Mouse (Mus musculus): ENCODE results near the gene Gm47289.

GRCm38 (mm10) chr9:119114911-119115310 lies 44.0 kb upstream of the Gm47289 start:
- TF ChIP-seq CTCF (IDR thresholded peaks at IDR 0.05; ENCODE audit: low read depth, low read length), result no peak
- TF ChIP-seq GATA2 (IDR thresholded peaks at IDR 0.05; ENCODE audit: borderline replicate concordance, low read depth, low read length), result no peak
- TF ChIP-seq TAL1 (conservative IDR thresholded peaks at IDR 0.05; ENCODE audit: low read depth, low read length), result no peak
- TF ChIP-seq GATA1 (IDR thresholded peaks at IDR 0.05; ENCODE audit: borderline replicate concordance, low read length), result no peak
- no peak for TF ChIP-seq POLR2AphosphoS5 (IDR thresholded peaks at IDR 0.05; ENCODE audit: insufficient replicate concordance, low read depth, low read length)
